Mouse (Mus musculus) stomach, embryonic 16.5 days (tissue): Measurements from ENCODE around the gene Plcd3. TPM values are rescaled to one million over a fixed set of nuclear protein-coding genes. Genes with fewer than 3 reads are reported as not detected.
A peak's percentile ranks its signal among the peaks of the same experiment; 100 is the strongest.

ENCODE experiments used
- ATAC-seq: fragments of 200-750 bp; cut with Nextera tagmentation; 2 replicates; pipeline ENCODE4 v1.8.0; 2017; ENCODE audit warnings: moderate number of reproducible peaks, moderate TSS enrichment; ENCODE audit not compliant: insufficient read depth, low FRiP score
- H3K27ac ChIP-seq: fragments of 300-500 bp; sonication (generic); 2 replicates; pipeline ENCODE4 v1.5.1; 2014; ENCODE audit warnings: low read length
- H3K27me3 ChIP-seq: fragments of 300-500 bp; sonication (generic); 2 replicates; pipeline ENCODE4 v1.6.1; 2014; ENCODE audit warnings: low read length, control low read depth, mixed read lengths; ENCODE audit not compliant: control insufficient read depth, insufficient read depth
- H3K36me3 ChIP-seq: fragments of 300-500 bp; sonication (generic); 2 replicates; pipeline ENCODE4 v1.6.1; 2014; ENCODE audit warnings: low read length; ENCODE audit not compliant: control insufficient read depth, insufficient read depth
- H3K4me1 ChIP-seq: fragments of 300-500 bp; sonication (generic); 2 replicates; pipeline ENCODE4 v1.6.1; 2014; ENCODE audit warnings: low read length, control low read depth, mixed read lengths; ENCODE audit not compliant: control insufficient read depth, insufficient read depth
- H3K4me2 ChIP-seq: fragments of 300-500 bp; sonication (generic); 2 replicates; pipeline ENCODE4 v1.6.1; 2014; ENCODE audit warnings: low read depth, low read length, mixed read lengths
- H3K4me3 ChIP-seq: fragments of 300-500 bp; sonication (generic); replicated peaks from 2 replicates; pipeline ENCODE4 v1.5.1; 2014; ENCODE audit warnings: mild to moderate bottlenecking, low read length
- H3K9ac ChIP-seq: fragments of 300-500 bp; sonication (generic); 2 replicates; pipeline ENCODE4 v1.6.1; 2014; ENCODE audit warnings: low read length
- H3K9me3 ChIP-seq: fragments of 300-500 bp; sonication (generic); replicated peaks from 2 replicates; pipeline ENCODE4 v1.6.1; 2016; ENCODE audit warnings: low read length, control low read depth; ENCODE audit not compliant: control insufficient read depth
- WGBS: fragments of 180-500 bp; shearing (Covaris S2); extraction: QIAGEN DNeasy Blood & Tissue Kit; methylation state at CpG from one replicate; pipeline ENCODE4 v1.1.7; 2014; 5-methylcytosine and 5-hydroxymethylcytosine counted together
- polyA plus RNA-seq: library from polyadenylated mRNA; unstranded; fragments of >200 nt; fragmentation: Nextera tagmentation; extraction: Ambion mirVana; gene quantifications from 2 replicates; pipeline ENCODE4 v1.2.1, GENCODE M21; 2015

Gene Plcd3
- polyA plus RNA-seq, 1 experiment from 2014 or later: 5.2 TPM

DNA sequence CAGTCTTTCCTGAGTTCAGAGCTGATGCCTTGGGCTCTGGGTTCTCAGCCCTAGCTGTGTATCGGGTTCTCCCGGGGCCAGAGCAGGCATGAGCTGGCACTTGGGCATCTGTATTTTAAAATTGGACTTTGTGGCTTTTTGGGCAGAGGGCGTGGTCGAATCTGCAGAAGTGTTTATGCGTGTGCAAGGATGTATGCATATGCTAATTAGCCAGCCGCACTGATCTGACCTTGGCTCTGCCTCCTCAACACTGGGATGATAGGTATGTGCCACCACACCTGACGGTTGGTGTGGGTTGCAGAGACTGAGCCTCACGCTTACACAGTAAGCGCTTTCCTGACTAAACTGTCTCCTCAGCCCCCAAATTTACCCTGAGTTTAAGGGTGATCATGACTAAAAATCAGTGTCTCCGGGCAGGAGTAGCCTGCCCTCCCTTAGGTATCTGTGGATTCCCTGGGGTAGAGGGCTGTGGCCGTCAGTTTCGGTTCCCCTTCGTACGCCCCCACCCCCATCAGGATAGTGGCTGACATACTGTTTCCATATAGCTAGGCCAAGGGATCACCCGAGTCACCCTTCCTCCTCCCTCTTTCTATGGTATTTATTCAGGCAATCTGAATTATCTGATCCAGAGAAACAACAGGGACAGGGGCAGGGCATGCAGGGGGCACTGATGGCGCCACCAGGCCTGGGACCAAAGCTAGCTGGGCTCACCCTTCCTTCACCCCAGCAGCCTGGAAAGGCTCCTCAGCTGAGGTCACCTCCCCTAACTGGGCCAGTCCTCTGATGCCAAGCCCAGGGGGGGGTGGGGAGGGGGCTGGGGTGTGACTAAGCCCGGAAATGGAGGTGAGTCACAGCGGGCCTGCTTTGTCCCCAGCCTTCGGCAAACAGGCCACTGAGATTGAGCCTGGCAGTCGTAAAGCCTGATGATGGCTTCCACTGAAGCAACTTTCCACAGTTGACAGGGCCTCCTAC lies 7.3 kb downstream of the Plcd3 start:
- Histone ChIP-seq H3K27ac (peak overlapping the region; percentile 88), H3K4me3 (no peak overlapping the region)
- peak; percentile 82 for ATAC-seq

DNA sequence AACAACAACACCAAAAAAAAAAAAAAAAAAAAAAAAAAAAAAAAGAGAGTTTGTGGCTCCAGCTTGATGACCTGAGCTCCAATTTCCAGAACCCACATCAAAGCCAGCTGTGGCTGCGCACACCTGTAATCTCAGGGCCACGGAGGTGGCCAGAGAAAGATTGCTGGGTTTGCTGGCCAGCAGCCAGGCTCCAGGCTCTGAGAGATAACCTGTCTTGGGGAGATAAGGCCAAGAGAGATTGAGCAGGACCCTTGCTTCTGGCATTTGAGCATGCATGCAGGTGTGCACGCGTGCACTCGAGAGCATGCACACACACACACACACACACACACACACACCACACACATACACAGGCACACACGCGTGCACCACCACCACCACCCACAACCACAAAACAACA lies 8.2 kb downstream of the Plcd3 start:
- Histone ChIP-seq H3K27me3 (no peaks in the 10 kb centered on the region), H3K4me3 (no peak overlapping the region), H3K36me3 (no peaks in the 10 kb centered on the region), H3K27ac (peak overlapping the region; percentile 42; the same call in 1 of the 2 replicates), H3K4me1 (peaks cover 24% of the 10 kb centered on the region), H3K4me2 (no peak overlapping the region), H3K9me3 (no peaks in the 10 kb centered on the region), H3K9ac (no peak overlapping the region)
- no peak for ATAC-seq
- 87% methylated on average over 7 of the region's 7 CpGs for WGBS

More for the DNA sequence above, 7.3 kb downstream of the Plcd3 start:
- Histone ChIP-seq H3K36me3 (no peaks in the 10 kb centered on the region), H3K4me2 (no peak overlapping the region), H3K27me3 (no peaks in the 10 kb centered on the region), H3K9ac (no peak overlapping the region), H3K4me1 (peaks cover 30% of the 10 kb centered on the region), H3K9me3 (no peaks in the 10 kb centered on the region)
- 61% methylated on average over 20 of the region's 20 CpGs for WGBS

GRCm38 (mm10) chr11:103081631-103082030 lies 19.8 kb downstream of the Plcd3 start:
- no peak overlapping the region for H3K4me2 ChIP-seq
- H3K9ac ChIP-seq: no peak overlapping the region
- ATAC-seq: no peak
- no peak overlapping the region for H3K4me3 ChIP-seq
- H3K9me3 ChIP-seq: no peaks in the 10 kb centered on the region
- H3K4me1 ChIP-seq: peaks cover 6% of the 10 kb centered on the region
- no peak overlapping the region for H3K27ac ChIP-seq
- H3K27me3 ChIP-seq: peaks cover 20% of the 10 kb centered on the region
- H3K36me3 ChIP-seq: no peaks in the 10 kb centered on the region
- 68% methylated on average over 6 of the region's 6 CpGs for WGBS

- Histone ChIP-seq H3K4me3 (peak overlapping the region; percentile 36), H3K27ac (no peak overlapping the region), H3K9ac (peak overlapping the region; percentile 57), H3K36me3 (no peaks in the 10 kb centered on the region), H3K27me3 (peaks cover 20% of the 10 kb centered on the region), H3K4me1 (peaks cover 6% of the 10 kb centered on the region), H3K4me2 (peak overlapping the region; percentile 41), H3K9me3 (no peaks in the 10 kb centered on the region)
- ATAC-seq: peak; percentile 48; the same call in 1 of the 2 replicates
- WGBS: 7% methylated on average over 43 of the region's 43 CpGs
Observed at GRCm38 (mm10) chr11:103080323-103081091, 21.0 kb downstream of the Plcd3 start.

DNA sequence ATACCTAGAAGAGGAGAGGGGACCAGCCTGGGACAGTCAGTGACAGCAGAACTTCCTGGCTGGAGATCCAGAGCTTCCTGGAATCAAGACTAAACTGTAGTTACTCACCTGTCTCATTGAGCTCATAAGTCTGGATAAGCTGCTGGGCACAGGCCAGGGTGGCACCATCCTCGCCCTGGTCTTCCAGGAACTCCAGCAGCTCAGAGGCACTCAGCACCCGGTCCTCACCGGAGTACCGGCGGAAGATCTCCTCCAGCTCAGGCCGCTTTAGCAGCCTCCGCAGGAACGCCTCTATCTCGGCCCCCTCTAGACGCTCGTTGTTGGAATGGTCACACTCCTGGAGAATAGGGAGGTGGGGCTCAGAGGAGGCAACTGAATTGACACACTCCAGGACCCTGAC lies 23.3 kb downstream of the Plcd3 start:
- H3K27me3 ChIP-seq: peaks cover 20% of the 10 kb centered on the region
- no peaks in the 10 kb centered on the region for H3K9me3 ChIP-seq
- no peak overlapping the region for H3K4me3 ChIP-seq
- no peaks in the 10 kb centered on the region for H3K36me3 ChIP-seq
- 75% methylated on average over 11 of the region's 11 CpGs for WGBS
- H3K27ac ChIP-seq: no peak overlapping the region
- no peak overlapping the region for H3K9ac ChIP-seq
- peaks cover 6% of the 10 kb centered on the region for H3K4me1 ChIP-seq
- ATAC-seq: no peak
- H3K4me2 ChIP-seq: no peak overlapping the region

DNA sequence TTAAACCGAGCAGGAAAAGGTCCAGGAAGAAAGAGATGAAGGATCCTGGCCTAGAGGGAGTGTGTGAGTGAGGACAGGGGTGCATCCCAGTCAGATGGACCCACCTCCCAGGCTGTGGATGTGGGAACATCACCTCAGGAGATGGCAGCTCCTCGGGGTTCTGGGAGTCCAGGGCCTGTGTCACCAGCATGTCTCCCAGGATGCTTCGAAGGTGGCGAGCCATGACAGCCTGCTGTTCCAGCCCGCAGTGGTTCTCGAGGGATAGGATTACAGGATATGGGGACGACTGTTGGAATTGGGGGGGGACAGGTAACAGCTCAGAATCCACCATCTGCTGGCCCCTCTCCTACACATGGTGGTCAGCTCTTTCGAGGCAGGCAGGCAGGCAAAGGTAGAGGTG lies 24.9 kb downstream of the Plcd3 start:
- Histone ChIP-seq H3K36me3 (no peaks in the 10 kb centered on the region), H3K27ac (no peak overlapping the region), H3K4me3 (no peak overlapping the region), H3K4me2 (no peak overlapping the region), H3K27me3 (peaks cover 19% of the 10 kb centered on the region), H3K4me1 (peaks cover 6% of the 10 kb centered on the region), H3K9ac (no peak overlapping the region), H3K9me3 (no peaks in the 10 kb centered on the region)
- WGBS: 77% methylated on average over 8 of the region's 8 CpGs
- no peak for ATAC-seq

DNA sequence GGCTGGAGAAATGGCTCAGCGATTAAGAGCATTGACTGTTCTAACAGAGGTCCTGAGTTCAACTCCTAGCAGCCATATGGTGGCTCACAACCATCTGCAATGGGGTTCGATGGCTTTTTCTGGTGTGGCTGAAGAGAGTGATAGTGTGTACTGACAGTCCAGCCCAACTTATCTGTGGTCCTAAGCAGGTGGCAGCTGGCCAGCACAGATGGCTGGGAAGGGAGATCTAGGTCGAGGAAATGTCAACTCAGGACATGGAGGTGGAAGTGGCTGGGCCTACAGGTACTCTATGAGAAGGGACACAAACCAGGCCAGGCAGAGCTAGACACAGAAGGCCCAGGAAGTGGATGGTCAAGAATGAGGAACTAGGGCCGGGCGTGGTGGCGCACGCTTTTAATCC lies 25.4 kb downstream of the Plcd3 start:
- Histone ChIP-seq H3K4me1 (peaks cover 6% of the 10 kb centered on the region), H3K36me3 (no peaks in the 10 kb centered on the region), H3K9me3 (no peaks in the 10 kb centered on the region), H3K4me3 (no peak overlapping the region), H3K27ac (no peak overlapping the region), H3K27me3 (peaks cover 14% of the 10 kb centered on the region), H3K9ac (no peak overlapping the region), H3K4me2 (no peak overlapping the region)
- no peak for ATAC-seq
- WGBS: 83% methylated on average over 7 of the region's 7 CpGs

- no peaks in the 10 kb centered on the region for H3K36me3 ChIP-seq
- H3K9me3 ChIP-seq: no peaks in the 10 kb centered on the region
- no peak overlapping the region for H3K4me3 ChIP-seq
- no peak overlapping the region for H3K27ac ChIP-seq
- H3K4me1 ChIP-seq: no peaks in the 10 kb centered on the region
- no peak overlapping the region for H3K4me2 ChIP-seq
- H3K9ac ChIP-seq: no peak overlapping the region
- ATAC-seq: no peak
- WGBS: 27% methylated on average over 10 of the region's 10 CpGs
- peaks cover 5% of the 10 kb centered on the region; the same call in 1 of the 2 replicates for H3K27me3 ChIP-seq
Observed at GRCm38 (mm10) chr11:103074796-103075323, 26.6 kb downstream of the Plcd3 start.
